Mouse (Mus musculus): ENCODE measurements around the gene 1110065P20Rik. TPM values are rescaled to one million over a fixed set of nuclear protein-coding genes. Genes with fewer than 3 reads are reported as not detected.

1110065P20Rik gene
- polyA plus RNA-seq, 1 experiment from 2014 or later = 104 TPM

DNA sequence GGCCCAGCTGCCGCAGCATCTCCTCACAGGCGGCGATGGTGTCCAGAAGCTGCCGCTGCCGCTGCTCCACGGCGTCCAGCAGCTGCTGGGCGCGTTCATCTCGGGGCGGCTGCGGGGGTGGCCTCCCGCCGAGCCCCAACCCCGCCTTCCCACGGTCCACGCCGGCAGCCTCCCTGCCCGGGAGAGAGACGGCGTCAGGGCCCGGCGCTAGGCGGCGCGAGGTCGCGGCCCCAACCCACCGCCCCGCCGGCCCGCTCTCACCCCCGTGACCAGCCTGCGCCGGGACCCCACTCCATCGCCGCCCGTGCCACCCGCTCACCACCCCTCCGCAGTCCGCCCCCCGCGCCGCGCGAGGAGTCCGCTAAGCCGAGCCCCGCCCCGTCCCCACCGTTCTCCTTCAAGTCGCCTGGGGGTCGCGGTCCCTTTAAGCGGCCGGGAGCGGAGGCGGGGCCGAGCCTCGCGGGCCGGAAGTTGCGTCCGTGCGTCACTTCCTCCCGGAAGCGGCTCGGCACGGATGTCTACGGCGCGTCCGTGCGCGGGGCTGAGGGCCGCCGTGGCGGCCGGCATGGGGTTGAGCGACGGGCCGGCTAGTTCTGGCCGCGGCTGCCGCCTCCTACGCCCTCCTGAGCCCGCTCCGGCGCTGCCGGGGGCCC lies 609 bp downstream of the 1110065P20Rik start, which contains the start of gene Yrdc:
Yrdc (plus strand) TSS at position 419 of the 653 bp plus-strand sequence.
- Histone ChIP-seq H3K9me3 (ENCODE audit: control insufficient read depth, low read length) (no peaks in the 10 kb centered on the region), H3K4me3 (ENCODE audit: low read depth, low read length) (peak within 1 kb of the TSS; percentile 93), H3K36me3 (ENCODE audit: control insufficient read depth, insufficient read depth, low read length) (peaks cover 11% of the 10 kb centered on the region; the same call in 1 of the 2 replicates), H3K4me1 (ENCODE audit: control insufficient read depth, insufficient read depth, low read length) (peaks cover 28% of the 10 kb centered on the region), H3K9ac (replicated peaks; ENCODE audit: low read depth, low read length) (peak within 1 kb of the TSS; percentile 86), H3K27me3 (ENCODE audit: control insufficient read depth, insufficient read depth, low read length) (no peaks in the 10 kb centered on the region), H3K27ac (ENCODE audit: low read depth, low read length) (peak within 1 kb of the TSS; percentile 95), H3K4me2 (ENCODE audit: low read depth, low read length) (peak within 1 kb of the TSS; percentile 86)
- peak; percentile 94 for ATAC-seq (ENCODE audit: low read depth)
- WGBS = 1% methylated on average over 52 of the region's 90 CpGs

DNA sequence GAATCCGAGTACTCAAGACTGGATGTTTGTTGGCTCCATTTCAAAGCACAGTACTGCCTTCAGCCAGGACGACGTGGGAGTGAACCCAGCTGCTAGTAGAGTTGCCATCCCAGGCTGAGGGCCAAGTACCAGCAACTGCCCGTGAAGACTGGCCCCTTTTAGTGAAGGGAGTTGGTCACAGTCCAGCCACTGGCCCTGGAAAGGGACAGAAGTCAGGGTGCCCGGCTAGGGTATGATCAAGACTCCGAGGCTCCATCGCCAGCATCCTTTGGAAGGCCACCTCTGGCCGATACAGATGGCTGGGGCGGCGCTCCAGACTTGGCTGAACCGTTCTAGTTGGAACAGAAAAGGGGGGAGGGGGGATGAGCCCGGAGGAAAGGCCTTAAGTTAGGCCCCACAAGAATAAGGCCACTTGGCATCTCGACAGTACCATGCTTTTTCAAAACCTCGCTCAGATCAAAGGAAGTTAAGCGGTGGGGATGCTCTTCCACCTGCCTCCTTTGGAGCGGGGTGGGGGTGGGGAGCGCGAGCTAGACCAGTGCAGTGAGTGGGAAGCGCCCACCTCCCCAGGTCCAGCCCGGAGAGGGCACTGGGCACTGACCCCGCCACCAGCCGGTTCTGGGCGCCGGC lies 1.2 kb downstream of the 1110065P20Rik start:
- Histone ChIP-seq H3K36me3 (ENCODE audit: control insufficient read depth, insufficient read depth, low read length) (peaks cover 7% of the 10 kb centered on the region; the same call in 1 of the 2 replicates), H3K4me1 (ENCODE audit: control insufficient read depth, insufficient read depth, low read length) (peaks cover 28% of the 10 kb centered on the region), H3K9me3 (ENCODE audit: control insufficient read depth, low read length) (no peaks in the 10 kb centered on the region), H3K27ac (ENCODE audit: low read depth, low read length) (peak overlapping the region; percentile 95), H3K4me3 (ENCODE audit: low read depth, low read length) (peak overlapping the region; percentile 93), H3K9ac (replicated peaks; ENCODE audit: low read depth, low read length) (peak overlapping the region; percentile 86), H3K27me3 (ENCODE audit: control insufficient read depth, insufficient read depth, low read length) (no peaks in the 10 kb centered on the region), H3K4me2 (ENCODE audit: low read depth, low read length) (peak overlapping the region; percentile 86)
- ATAC-seq (ENCODE audit: low read depth) = peak; percentile 55
- WGBS = 1% methylated on average over 24 of the region's 24 CpGs

DNA sequence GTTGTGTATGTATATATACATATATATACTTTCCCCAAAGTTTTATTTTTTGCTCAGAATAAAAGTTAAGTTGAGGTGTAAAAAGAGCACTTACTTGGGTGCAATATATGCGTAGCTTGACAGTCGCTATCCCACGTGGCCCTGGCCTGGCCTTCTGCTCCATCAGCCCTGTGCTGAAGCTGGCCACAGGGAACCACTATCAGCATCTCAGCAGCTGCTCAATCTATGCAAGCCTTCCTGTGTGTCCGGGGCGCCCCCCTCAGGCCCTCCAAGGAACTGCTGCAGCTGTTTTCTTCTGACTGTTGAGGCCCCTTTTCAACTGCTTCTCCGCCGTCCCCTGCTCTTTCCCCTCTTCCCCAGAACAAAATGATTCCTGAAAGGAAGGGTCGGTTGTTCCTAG lies 3.4 kb downstream of the 1110065P20Rik start:
- WGBS = 5% methylated on average over 8 of the region's 8 CpGs
- no peak overlapping the region for H3K4me2 ChIP-seq (ENCODE audit: low read depth, low read length)
- ATAC-seq (ENCODE audit: low read depth) = no peak
- no peaks in the 10 kb centered on the region for H3K27me3 ChIP-seq (ENCODE audit: control insufficient read depth, insufficient read depth, low read length)
- peaks cover 26% of the 10 kb centered on the region for H3K4me1 ChIP-seq (ENCODE audit: control insufficient read depth, insufficient read depth, low read length)
- H3K9me3 ChIP-seq (ENCODE audit: control insufficient read depth, low read length) = no peaks in the 10 kb centered on the region
- H3K4me3 ChIP-seq (ENCODE audit: low read depth, low read length) = no peak overlapping the region
- H3K36me3 ChIP-seq (ENCODE audit: control insufficient read depth, insufficient read depth, low read length) = no peaks in the 10 kb centered on the region
- no peak overlapping the region for H3K27ac ChIP-seq (ENCODE audit: low read depth, low read length)
- H3K9ac ChIP-seq (replicated peaks; ENCODE audit: low read depth, low read length) = no peak overlapping the region

DNA sequence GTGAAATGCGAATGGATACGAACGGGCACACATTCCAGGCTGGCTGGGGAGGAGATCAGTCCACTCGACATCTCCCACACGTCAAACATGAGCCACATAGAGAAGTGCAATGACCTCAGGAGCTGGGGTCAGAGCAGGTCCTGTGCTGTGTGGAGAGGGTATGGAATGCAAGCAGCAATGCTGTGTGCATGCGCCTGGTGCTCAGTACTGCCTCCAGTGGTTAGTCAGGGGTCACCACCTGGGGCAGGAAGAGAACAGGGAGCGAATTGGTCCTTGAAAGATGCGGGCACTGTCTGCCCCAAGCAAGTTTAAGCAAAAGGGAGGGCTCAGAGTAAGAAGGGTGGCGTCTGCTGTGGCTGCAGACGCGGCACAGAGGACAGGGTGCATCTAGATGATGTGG lies 7.5 kb downstream of the 1110065P20Rik start:
- peaks cover 13% of the 10 kb centered on the region; the same call in 1 of the 2 replicates for H3K4me1 ChIP-seq (ENCODE audit: control insufficient read depth, insufficient read depth, low read length)
- WGBS = 60% methylated on average over 11 of the region's 11 CpGs
- peaks cover 5% of the 10 kb centered on the region; the same call in 1 of the 2 replicates for H3K36me3 ChIP-seq (ENCODE audit: control insufficient read depth, insufficient read depth, low read length)
- H3K4me2 ChIP-seq (ENCODE audit: low read depth, low read length) = no peak overlapping the region
- H3K27me3 ChIP-seq (ENCODE audit: control insufficient read depth, insufficient read depth, low read length) = no peaks in the 10 kb centered on the region
- H3K9me3 ChIP-seq (ENCODE audit: control insufficient read depth, low read length) = no peaks in the 10 kb centered on the region
- H3K9ac ChIP-seq (replicated peaks; ENCODE audit: low read depth, low read length) = no peak overlapping the region
- H3K4me3 ChIP-seq (ENCODE audit: low read depth, low read length) = no peak overlapping the region
- H3K27ac ChIP-seq (ENCODE audit: low read depth, low read length) = no peak overlapping the region
- no peak for ATAC-seq (ENCODE audit: low read depth)

DNA sequence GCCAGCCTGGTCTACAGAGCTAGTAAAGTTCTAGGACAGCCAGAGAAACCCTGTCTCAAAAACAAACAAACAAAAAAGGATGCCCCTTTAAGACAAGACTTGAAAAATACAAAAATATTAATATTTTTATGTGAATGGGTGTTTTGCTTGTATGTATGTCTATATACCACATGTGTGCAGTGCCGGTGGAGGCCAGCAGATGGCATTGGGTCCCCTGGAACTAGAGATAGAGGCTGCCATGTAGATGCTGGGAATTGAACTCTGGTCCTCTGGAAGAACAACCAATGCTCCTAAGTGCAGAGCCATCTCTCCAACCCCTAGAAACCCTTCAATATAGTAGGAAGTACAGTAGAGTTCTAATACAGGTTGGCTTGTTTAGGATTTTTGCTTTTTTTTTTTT lies 10.0 kb downstream of the 1110065P20Rik start:
- no peaks in the 10 kb centered on the region for H3K4me1 ChIP-seq (ENCODE audit: control insufficient read depth, insufficient read depth, low read length)
- ATAC-seq (ENCODE audit: low read depth) = no peak
- no peaks in the 10 kb centered on the region for H3K9me3 ChIP-seq (ENCODE audit: control insufficient read depth, low read length)
- H3K27me3 ChIP-seq (ENCODE audit: control insufficient read depth, insufficient read depth, low read length) = no peaks in the 10 kb centered on the region
- 100% methylated on average over 1 of the region's 1 CpGs for WGBS
- H3K36me3 ChIP-seq (ENCODE audit: control insufficient read depth, insufficient read depth, low read length) = peaks cover 7% of the 10 kb centered on the region; the same call in 1 of the 2 replicates
- H3K4me3 ChIP-seq (ENCODE audit: low read depth, low read length) = no peak overlapping the region
- H3K9ac ChIP-seq (replicated peaks; ENCODE audit: low read depth, low read length) = no peak overlapping the region
- no peak overlapping the region for H3K4me2 ChIP-seq (ENCODE audit: low read depth, low read length)
- no peak overlapping the region for H3K27ac ChIP-seq (ENCODE audit: low read depth, low read length)

DNA sequence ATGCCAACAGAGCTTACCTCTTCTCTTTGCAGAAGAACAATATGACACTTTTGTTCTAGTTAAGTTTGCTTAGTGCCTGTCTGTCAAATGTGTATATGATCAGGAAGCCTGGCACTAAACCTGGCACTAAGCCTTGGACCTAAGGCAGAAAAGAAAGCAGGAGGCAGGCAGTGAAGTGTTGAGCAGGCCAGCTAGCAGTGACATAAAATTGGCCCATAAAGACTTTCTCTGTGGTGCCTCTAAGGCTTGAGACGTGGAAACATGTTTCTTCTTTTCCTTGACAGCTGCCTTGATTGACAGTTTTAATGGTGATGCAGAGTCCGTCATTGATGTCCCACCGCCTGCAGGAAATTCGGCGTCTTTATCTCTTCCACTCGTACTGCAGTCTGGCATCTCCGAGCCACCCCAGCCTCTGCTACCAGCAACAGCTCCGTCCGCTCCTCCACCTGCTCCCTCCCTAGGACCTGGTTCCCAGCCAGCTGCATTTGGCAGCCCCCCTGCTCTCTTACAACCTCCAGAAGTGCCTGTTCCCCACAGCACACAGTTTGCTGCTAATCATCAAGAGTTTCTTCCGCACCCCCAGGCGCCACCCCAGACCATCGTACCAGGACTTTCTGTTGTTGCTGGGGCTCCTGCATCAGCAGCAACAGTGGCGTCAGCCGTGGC lies 12.8 kb downstream of the 1110065P20Rik start:
- Histone ChIP-seq H3K27ac (ENCODE audit: low read depth, low read length) (no peak overlapping the region), H3K4me3 (ENCODE audit: low read depth, low read length) (no peak overlapping the region), H3K27me3 (ENCODE audit: control insufficient read depth, insufficient read depth, low read length) (no peaks in the 10 kb centered on the region), H3K9me3 (ENCODE audit: control insufficient read depth, low read length) (no peaks in the 10 kb centered on the region), H3K9ac (replicated peaks; ENCODE audit: low read depth, low read length) (no peak overlapping the region), H3K36me3 (ENCODE audit: control insufficient read depth, insufficient read depth, low read length) (peaks cover 8% of the 10 kb centered on the region; the same call in 1 of the 2 replicates), H3K4me1 (ENCODE audit: control insufficient read depth, insufficient read depth, low read length) (no peaks in the 10 kb centered on the region), H3K4me2 (ENCODE audit: low read depth, low read length) (no peak overlapping the region)
- WGBS = 83% methylated on average over 14 of the region's 14 CpGs
- no peak for ATAC-seq (ENCODE audit: low read depth)

DNA sequence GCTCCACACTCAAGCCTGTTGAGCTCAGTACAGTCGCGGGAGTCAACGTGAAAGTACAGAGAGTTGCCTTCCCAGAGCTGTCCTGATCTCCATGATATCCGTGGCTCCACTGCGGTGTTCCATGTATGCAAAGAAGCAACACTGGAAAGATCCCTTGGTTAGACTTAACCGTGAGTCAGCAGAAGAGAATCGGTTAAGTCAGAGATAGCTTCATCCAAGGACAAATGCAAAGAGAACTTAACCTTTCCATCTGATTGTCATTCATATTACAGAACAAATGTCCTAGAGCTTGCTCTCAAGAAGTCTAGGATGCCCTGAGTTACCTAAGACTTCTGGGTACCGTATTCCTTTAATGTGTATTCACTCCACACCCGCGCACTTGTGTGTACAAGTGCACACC lies 18.2 kb downstream of the 1110065P20Rik start:
- Histone ChIP-seq H3K27ac (ENCODE audit: low read depth, low read length) (no peak overlapping the region), H3K9me3 (ENCODE audit: control insufficient read depth, low read length) (no peaks in the 10 kb centered on the region), H3K4me2 (ENCODE audit: low read depth, low read length) (no peak overlapping the region), H3K4me1 (ENCODE audit: control insufficient read depth, insufficient read depth, low read length) (no peaks in the 10 kb centered on the region), H3K4me3 (ENCODE audit: low read depth, low read length) (no peak overlapping the region), H3K9ac (replicated peaks; ENCODE audit: low read depth, low read length) (no peak overlapping the region), H3K27me3 (ENCODE audit: control insufficient read depth, insufficient read depth, low read length) (no peaks in the 10 kb centered on the region), H3K36me3 (ENCODE audit: control insufficient read depth, insufficient read depth, low read length) (peaks cover 11% of the 10 kb centered on the region; the same call in 1 of the 2 replicates)
- 96% methylated on average over 10 of the region's 10 CpGs for whole genome bisulfite sequencing
- no peak for ATAC-seq (ENCODE audit: low read depth)

DNA sequence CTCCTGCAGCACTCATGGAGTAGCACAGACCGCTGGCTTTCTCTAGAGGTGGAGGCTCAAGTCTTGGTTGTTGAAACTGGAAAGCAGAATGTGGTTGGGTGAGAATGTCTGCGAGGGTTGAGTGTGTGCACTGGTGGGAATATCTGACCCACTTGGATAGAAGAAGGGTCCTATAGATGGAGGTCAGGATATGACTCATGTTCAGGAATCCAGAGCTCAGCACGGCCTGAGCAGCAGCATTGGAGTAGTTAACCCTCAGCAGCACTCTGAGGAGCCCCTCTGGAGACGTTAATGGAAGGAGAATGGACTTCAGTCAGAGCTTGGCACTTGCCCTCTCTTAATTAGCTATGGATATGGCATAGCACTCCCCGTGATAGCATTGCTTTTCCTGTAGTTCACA lies 21.3 kb downstream of the 1110065P20Rik start:
- Histone ChIP-seq H3K4me2 (ENCODE audit: low read depth, low read length) (no peak overlapping the region), H3K4me3 (ENCODE audit: low read depth, low read length) (no peak overlapping the region), H3K9ac (replicated peaks; ENCODE audit: low read depth, low read length) (no peak overlapping the region), H3K36me3 (ENCODE audit: control insufficient read depth, insufficient read depth, low read length) (peaks cover 25% of the 10 kb centered on the region), H3K27ac (ENCODE audit: low read depth, low read length) (no peak overlapping the region), H3K9me3 (ENCODE audit: control insufficient read depth, low read length) (no peaks in the 10 kb centered on the region), H3K4me1 (ENCODE audit: control insufficient read depth, insufficient read depth, low read length) (no peaks in the 10 kb centered on the region), H3K27me3 (ENCODE audit: control insufficient read depth, insufficient read depth, low read length) (no peaks in the 10 kb centered on the region)
- ATAC-seq (ENCODE audit: low read depth) = no peak
- WGBS = 80% methylated on average over 5 of the region's 5 CpGs
